Mouse (Mus musculus) ovary, postnatal 10 days (tissue): Measurements from ENCODE around the gene Mrpl19.

ENCODE experiments used
- DNase-seq: peaks from one replicate; pipeline ENCODE4 v3.0.0; 2022; ENCODE audit warnings: low spot score

Gene Mrpl19

DNA sequence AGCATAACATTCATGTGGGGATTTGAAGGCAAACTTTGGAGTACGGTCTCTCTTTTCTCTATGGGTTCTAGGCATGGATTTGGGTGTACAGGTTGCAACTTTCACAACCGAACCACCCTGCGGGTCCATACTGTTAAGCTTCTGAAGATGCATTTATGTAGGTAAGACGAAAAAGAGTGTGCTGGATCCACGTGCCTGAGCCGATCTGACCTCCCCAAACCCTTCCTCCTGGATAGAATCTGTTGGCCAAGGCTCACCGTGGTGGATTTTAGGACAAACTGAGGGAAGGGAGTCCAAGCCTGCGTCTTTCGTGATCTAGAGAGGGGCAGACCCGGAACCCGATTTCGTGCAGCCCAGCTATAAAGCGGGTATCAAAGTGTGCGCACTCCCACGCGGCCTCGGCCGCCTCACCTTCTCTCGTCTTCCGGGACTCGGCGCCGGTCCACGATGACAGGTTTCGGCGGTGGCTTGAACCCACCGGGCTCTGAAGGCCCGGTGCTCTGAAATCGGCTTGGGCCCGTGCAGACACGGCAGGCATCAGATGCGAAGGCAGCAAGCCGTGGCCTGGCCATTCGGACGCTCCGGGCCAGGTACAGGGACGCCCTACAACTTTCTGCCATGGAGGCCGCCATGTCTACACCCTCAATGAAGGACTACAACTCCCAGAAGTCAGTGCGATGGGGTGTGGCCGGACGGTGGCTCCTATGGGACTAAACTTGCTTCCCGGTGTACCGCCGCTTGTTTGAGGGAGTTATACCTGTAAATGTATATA lies at the start of gene Mrpl19:
Gene Mrpl19, minus strand, starts transcription at position 663 of the 772 bp plus-strand sequence.
- peak; percentile 67 for DNase-seq

DNA sequence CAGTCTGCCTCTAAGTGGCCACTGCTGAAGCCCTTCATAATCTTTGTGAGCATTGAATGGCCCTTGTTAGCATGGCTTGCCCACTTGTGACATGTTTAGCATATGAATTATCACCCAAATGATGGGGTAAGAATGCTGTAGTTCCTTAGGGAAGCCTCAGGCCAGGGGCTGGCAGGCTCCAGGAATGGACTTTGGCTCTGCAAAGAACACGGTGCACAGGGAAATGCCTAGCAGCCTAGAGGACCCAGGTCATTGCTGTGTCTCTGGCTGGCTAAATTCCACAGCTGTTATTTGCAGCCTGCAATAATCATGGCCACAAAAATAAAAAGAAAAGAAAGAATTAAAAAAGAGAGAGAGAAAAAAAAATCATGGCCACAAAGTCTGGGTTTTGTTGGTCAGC lies 46.6 kb upstream of the Mrpl19 start:
- DNase-seq = no peak

DNA sequence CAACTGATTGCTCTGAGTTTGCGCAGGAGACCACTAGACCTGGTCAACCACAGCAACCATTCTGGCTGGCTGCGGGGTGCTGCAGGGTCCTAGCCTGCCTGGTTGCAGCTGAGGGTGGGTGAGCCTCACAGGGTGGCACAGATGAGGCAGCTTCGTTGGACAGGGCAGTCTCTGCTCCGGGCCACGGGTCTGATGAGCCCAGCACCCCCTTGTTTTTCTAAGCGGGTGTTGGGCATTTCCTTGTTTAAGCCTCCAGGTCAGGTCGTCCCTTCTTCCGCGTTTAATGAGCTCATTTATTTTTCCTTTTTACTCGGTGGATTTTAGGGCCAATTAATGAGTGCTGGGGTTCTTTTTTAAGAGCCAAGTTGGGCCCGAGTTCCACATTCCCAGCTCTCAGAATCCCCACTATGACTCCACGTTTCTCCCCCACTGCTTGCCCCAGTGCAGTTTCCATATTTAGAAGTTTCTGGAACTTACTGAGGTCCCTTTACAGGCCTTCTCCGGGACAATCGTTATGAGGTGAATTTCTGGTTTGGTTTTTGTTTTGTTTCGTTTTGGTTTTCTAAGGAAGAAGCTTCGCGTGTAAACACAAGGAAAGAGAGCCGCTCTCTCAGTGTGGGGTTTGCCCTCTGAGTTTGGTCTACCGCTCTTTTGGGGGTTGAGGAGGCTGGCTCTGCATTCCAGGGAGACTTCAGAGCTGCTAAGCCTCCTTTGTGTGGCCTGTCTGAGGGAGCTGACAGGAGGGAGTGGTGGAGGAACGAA lies 24.5 kb upstream of the Mrpl19 start:
- no peak for DNase-seq

DNA sequence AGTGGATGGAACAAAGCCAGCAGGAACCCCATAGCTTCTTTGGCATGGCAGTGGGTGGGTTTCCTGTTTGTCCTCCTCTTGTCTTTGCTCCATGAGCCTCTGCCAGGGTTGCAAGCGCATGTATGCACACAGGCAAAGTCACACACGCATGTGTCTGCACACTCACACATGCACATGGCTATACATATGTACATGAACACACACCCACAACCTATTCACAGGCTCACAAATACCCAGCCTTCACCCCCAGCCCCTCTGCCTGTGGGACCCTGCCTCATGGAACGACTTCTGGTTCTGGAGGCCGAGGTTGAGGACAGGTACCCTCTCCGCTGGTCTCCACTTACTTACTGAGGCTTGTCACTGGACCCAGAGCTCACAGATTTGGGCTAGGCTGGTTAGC lies 22.6 kb upstream of the Mrpl19 start:
- no peak for DNase-seq

DNA sequence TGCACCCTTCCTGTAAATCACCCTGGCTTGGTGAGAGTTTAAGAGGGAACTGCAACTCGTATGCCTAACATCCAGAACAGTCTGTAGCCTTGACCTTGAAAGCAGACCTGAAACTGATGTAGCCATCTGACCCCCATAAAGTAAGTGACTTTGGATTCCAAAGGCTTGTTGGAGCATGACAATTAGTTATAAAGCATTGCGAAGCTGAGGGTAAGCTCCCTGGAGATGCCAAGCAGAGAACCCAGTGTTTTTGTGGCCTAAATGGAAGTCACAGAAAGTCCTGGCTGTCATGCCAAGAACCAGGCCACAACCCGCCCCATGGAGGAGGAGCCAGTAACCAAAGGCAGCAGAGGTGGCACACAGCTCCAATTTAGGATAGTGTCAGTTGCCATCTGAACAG lies 21.8 kb upstream of the Mrpl19 start:
- no peak for DNase-seq

DNA sequence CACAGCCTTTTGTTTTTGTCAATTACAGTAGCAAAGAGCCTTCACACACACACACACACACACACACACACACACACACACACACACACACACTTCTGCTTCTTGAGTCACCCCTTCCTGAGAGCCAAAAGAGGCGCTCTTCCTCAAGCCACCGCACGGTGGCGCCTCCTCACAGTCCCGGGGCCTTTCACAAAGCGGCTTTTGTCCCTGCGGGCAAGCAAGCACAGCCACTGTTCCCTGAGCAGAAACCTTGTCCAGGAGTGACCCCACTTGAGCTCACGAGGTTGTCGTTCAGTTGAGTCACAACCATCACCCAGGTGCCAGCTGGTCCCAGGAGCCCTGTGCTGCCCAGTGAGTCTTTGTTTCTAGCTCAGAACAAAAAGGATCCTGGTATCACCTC lies 21.3 kb upstream of the Mrpl19 start:
- peak; percentile 44 for DNase-seq

DNA sequence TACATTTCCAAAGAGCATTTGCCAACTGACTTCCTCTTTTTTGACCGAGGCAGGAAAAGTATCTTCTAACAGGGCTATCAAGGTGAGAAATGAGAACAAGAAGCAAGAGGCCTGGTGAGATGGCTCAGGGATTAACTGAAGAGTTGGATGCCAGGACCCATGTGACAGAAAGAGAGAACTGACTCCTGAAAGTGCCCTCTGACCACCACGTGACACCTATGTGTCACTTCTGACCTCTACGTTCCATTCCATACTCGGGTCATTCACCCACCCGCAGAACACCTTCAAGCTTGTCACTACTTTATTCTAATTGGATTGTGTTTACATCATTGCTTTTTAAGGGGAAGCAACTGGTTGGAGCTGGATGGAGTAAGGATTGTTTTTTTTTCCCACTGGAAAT lies 20.8 kb upstream of the Mrpl19 start:
- DNase-seq = no peak

DNA sequence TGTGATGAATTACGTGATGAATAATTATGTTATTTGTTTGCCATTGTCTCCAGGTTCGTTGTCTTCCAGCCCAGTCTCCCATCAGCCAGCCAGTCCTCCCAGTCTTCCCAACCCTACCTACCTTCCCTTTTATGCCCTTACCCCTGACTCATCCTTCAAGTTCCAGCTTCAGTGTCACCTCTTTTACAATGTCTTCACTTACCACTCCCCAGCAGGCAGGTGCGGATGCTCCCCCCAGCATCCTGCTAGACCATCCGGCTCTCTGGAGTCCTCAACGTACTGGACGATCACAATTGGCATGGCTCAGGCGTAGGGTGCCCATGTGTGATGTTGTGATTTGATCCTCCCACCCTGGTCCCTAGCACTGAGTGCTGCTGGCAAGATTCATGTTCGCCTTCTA lies 20.4 kb upstream of the Mrpl19 start:
- DNase-seq = no peak

DNA sequence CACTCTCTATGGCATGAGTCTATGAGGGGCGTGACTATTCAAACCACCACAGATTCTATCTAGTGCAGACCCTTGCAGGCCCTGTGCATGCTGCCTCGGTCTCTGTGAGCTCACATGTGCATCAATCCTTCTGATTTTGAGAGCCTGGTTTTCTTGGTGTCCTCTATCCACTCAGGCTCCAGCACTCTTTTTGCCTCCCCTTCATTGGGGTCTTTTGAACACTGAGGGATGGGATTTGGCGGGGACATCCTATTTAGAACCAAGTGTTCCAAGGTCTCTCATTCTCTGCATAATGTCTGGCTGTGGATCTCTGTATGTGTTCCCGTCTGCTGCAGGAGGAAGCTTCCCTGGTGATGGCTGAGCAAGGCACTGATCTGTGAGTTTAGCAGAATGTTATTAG lies 13.5 kb upstream of the Mrpl19 start:
- no peak for DNase-seq

DNA sequence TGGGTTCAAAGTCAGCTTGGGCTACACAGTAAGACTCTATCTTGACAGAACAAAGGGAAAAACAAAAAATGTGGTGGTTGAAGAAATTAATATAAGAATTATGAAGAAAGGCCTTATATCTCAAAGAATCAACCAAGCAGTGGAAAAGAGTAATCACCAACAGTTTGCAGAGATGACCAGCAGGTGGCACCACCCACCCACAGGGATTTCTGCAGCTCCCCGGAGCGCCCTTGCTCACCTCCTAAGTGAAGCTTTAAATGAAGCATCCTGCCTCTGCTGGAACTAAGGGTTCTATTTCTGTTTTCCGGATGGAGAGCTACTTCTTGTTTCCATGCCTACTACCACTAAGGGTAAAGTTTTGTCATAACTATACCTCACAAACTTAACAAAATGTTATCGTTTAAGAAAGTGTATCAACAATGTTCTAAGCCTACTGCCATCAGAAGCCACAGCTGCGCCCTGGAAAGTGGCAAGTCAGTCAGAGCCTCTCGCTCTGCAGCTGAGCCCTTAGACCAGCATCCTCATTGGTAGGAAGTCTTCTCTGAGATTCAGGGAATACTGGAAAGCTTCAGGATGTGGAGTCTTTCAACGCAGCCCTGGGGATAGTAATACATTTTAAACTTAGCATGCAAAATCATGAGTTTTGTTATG lies 10.3 kb upstream of the Mrpl19 start:
- peak; percentile 42 for DNase-seq

DNA sequence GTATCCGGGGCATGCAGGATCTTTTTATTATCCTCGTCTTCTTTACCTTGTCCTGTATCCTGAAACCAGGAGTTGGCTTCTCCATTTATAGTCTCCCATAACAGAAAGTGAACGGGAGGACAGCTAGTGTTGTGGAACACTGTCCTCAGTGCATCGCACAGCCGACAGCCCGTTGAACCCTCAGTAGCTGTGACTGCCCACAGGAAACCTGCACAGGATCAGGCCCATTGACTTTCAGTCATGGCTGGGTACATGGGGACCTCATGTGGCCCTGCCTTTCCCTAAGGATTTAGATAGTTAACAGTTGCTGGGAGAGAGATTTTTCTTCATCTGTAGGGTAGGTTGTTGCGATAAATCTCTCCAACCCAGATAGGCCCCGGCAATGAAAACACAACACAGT lies 6.8 kb upstream of the Mrpl19 start:
- no peak for DNase-seq

DNA sequence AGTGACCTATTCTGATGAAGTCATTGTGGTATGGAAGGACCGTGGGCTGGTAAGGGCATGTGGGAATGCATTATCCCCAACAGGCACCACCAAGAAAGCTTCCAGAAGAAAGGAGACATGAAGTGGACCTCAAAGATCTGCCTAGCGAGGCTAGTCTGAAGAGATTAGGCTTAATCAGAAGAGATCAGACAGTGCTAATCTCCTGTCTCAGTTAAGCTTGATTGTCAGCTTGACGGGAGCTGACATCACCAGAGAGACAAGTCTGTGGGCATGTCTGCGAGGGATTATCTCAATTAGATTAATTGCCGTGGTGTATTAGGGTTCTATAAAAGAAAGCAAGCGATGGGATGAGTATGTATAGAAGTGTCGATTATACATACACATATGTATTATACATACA lies 5.4 kb upstream of the Mrpl19 start:
- DNase-seq = no peak

DNA sequence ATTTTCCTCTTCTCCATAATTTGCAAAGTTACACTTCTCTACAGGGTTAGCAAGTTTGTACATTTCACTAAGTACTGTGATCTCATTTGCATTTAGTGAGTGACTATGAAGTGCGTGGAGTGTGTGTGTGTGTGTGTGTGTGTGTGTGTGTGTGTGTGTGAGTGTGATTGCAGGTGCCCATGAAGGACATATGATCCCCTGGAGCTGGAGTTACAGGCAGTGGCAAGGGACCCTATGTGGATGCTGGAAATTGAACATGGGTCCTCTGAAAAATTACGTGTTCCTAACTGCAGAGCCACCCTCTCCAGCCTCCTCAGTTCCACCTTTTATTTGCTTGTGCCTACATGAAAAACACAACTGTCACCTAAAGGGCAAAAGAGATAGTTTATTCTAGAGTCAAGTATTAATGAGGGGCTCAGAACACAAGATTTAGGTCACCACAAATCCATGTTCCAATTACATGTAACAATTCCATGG lies 348 bp upstream of the Mrpl19 start:
- DNase-seq = no peak

DNA sequence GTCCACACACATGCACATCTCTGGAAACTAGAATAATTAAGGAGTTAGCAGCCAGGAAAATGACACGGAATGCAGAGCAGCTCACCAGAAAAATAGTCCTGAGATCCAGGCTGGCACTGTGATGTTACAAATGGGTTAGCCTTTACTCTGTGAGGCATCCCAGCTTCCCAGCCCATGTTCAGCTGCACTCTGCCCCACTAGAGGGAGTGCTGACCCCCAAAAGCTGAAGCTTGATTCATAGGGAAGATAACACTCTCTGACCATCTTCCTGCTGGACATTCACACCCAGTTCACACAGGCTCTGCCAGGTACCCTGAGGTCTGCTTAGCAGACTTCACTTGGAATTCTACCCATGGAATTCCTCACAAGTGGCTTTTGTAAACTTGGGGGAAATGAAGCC lies 5.5 kb downstream of the Mrpl19 start:
- DNase-seq = no peak

DNA sequence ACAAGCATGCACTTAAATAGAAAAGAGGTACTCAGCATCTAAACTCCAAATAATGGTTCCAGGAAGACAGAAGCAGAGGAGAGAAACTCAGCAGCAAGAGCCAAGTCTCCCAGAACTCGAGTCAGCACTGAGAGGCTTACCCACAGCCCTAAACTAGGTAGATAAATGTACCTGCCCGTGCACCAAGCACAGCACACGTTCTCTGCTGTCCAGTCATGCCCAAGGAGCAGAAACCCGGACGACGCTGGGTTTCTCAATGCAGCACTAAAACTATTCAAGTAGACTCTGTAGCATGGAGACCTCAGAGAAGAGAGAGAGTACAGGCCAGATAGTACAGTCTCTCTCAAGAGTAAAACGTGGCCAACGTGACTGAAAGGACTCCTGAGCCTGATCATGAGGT lies 5.9 kb downstream of the Mrpl19 start:
- DNase-seq = no peak

DNA sequence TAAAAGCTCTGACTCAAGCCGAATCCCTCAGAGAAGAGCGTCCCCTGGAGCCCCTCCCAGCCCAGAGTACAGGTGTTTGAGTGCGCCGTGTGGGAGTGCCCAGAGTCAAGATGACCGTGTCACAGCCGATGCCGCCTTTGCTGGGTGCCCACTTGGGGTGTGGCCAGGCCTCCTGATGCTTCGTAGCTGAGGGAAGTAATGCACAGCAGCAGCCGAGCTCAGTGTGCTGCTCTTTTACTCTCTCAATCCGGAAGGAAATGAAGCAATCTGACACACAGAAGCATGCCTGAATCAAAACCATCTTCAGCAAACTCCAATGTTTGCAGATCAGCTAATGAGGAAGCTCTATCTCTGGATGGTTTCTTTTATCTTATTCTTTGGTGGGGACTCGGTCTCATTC lies 7.8 kb downstream of the Mrpl19 start:
- DNase-seq = no peak

DNA sequence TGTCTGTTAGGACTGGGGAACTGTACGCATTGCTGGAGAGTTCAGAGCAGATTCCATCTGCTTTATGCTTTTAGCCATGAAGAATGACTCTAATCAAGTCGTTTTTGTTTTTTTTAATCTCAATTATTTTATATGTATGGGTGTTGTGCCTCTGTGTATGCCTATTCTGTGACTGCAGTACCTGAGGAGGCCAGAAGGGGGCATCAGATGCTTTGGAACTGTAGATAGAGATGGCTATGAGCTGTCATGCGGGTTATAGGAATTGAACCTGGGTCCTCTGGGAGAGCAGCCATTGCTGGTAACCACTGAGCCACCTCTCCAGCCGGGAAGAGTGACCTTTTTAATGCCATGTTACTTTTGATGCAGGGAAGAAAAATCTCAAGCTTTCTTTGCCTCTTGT lies 9.4 kb downstream of the Mrpl19 start:
- no peak for DNase-seq

DNA sequence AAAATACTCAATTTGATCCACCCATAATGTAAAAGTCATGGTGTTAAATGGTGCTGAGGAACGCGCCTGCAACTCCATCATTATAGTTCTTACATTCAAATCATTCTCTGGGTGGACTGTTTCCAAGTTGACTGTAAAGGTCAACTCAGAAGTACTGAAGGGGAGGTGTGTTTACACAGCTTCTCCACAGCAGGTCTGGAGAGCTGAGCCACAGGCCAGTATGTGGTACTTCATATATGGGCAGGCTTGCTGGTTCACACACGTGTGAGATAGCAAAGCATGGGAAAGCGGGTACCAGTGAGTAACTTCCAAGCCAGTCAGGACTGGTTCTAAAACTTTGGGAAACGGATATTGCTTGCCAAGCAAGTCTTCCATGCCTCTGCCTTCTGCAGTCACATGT lies 10.6 kb downstream of the Mrpl19 start:
- no peak for DNase-seq

DNA sequence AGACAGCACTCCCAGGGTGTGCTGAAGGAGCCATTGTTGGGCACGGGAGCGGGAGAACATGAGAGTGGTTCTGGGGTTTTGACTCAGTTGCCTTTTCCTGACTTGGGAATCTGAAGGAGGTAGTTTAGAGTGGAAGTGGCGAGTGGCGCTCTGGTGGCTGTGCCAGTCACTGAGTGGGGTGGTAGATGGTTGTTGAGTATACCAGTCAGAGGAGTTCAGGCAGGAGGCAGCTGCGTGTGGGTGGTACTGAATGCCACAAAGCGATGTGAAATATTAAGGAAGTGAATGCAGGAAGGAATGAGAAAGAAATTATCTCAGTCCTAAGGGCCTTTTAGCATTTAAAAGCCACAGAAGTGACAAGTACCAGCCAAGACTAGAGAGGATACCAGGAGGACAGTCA lies 18.9 kb downstream of the Mrpl19 start:
- DNase-seq = no peak

DNA sequence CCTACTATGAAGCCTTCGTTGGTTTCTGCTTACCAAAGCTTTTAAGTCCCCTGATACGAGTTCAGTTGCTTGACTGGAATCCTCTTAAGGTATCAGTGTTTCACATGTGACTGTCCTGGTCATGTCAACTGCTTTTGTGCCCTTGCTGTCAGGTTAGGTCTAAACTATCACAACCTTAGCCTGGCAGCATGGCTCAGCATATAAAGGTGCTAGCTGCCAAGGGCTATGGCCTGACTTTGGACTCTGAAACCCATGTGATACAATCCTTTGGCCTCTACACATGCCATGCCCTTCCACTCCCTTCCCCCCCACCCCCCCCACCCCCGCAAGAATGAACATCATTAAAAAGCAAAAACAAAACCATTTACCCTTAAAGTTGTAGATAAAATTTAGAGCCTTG lies 21.3 kb downstream of the Mrpl19 start:
- no peak for DNase-seq

DNA sequence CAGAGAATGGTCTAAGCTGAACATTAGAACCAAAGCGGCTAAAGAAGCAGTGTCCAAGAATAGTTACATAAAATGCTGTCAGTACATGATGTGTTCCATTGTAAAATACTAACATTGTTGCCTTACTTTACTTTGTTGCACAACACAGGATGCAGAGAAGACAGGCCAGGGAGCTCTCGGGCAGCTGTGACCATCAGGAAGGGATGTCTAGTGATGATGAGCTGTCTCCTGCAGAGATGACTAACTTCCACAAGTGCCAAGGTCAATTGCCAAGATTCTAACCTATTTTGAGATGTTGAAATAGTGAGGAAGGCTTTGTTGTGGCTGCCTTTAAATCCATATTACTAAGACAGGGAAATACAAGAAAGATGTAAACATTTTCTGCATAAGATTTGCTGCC lies 22.5 kb downstream of the Mrpl19 start:
- no peak for DNase-seq

DNA sequence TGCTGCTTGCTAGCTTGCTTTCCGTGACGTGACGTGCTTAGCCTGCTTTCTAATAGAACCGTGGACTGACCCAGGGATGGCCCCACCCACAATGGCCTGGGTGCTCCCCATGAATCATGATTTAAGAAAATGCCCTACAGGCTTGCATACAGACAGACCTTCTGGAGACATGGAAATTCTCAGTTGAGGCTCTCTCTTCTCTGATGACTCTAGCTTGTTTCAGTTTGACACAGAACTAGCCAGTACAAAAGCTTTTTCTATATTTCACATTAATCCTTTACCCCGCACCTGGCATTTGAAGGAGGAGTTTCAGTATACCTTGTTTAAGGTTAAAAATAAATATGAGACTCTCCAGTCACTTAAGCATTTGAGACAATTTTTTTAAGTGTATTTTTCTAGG lies 24.0 kb downstream of the Mrpl19 start:
- no peak for DNase-seq

DNA sequence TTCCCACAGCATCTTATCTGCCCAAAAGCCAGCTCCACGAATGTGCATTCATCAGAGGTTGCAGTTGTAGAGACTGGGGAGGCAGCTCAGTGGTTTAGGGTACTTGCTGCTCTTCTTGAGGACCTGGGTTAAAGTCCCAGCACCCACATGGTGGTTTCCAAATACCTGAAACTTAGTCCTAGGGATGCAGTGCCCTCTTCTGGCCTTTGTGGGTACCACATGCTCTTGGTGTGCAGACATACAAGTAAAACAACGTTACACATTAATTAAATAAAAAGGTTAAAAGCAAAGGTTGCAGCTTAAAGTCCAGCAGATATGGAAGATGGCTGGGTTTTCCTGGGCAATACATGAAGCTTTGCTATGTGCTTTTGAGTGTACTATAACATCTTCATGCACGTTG lies 32.5 kb downstream of the Mrpl19 start:
- DNase-seq = no peak
